Mouse (Mus musculus) retina, embryonic 14.5 days (tissue): ENCODE measurements at regions not wholly inside any gene's neighbourhood (a gene's known extent, or its start where the extent isn't known, plus 50 kb on each side); places are given as distances from the start of the nearest gene placed in this dataset.
"Not testable (repeated sequence)": the region's sequence is repeated elsewhere in the genome, so short reads cannot be mapped to it uniquely, and the experiment has no call there.

Source experiments
- DNase-seq: peaks from one replicate; pipeline ENCODE4 v3.0.0-alpha.2; 2015; ENCODE audit warnings: low spot score

- no peak for DNase-seq
Observed at GRCm38 (mm10) chr12:93812963-93813733, 1878.9 kb upstream of the Flrt2 start.

GRCm38 (mm10) chr12:93850944-93851520 lies 1841.0 kb upstream of the Flrt2 start:
- no peak for DNase-seq

GRCm38 (mm10) chr12:93851660-93852059 lies 1840.4 kb upstream of the Flrt2 start:
- no peak for DNase-seq

- peak; percentile 59 for DNase-seq
Observed at GRCm38 (mm10) chr12:93885946-93886345, 1806.1 kb upstream of the Flrt2 start.

GRCm38 (mm10) chr12:93890109-93890508 lies 1801.9 kb upstream of the Flrt2 start:
- no peak for DNase-seq

GRCm38 (mm10) chr12:93928541-93929238 lies 1763.3 kb upstream of the Flrt2 start:
- DNase-seq = not testable (repeated sequence)

GRCm38 (mm10) chr12:93929239-93929563 lies 1762.8 kb upstream of the Flrt2 start:
- DNase-seq = not testable (repeated sequence)

GRCm38 (mm10) chr12:93930242-93930641 lies 1761.8 kb upstream of the Flrt2 start:
- not testable (repeated sequence) for DNase-seq

GRCm38 (mm10) chr12:93960869-93961268 lies 1731.2 kb upstream of the Flrt2 start:
- no peak for DNase-seq

GRCm38 (mm10) chr12:93981307-93981706 lies 1710.7 kb upstream of the Flrt2 start:
- no peak for DNase-seq

GRCm38 (mm10) chr12:93991531-93991930 lies 1700.5 kb upstream of the Flrt2 start:
- no peak for DNase-seq

- DNase-seq = no peak
Observed at GRCm38 (mm10) chr12:93993875-93994274, 1698.2 kb upstream of the Flrt2 start.

GRCm38 (mm10) chr12:94015946-94016345 lies 1676.1 kb upstream of the Flrt2 start:
- no peak for DNase-seq

- peak; percentile 23 for DNase-seq
Observed at GRCm38 (mm10) chr12:94031364-94031763, 1660.7 kb upstream of the Flrt2 start.

GRCm38 (mm10) chr12:94047972-94048371 lies 1644.1 kb upstream of the Flrt2 start:
- DNase-seq = no peak

- no peak for DNase-seq
Observed at GRCm38 (mm10) chr12:94057767-94058166, 1634.3 kb upstream of the Flrt2 start.

GRCm38 (mm10) chr12:94059641-94060040 lies 1632.4 kb upstream of the Flrt2 start:
- peak; percentile 16 for DNase-seq

- peak; percentile 36 for DNase-seq
Observed at GRCm38 (mm10) chr12:94060336-94060735, 1631.7 kb upstream of the Flrt2 start.

- DNase-seq = peak; percentile 55
Observed at GRCm38 (mm10) chr12:94066444-94067152, 1625.4 kb upstream of the Flrt2 start.

GRCm38 (mm10) chr12:94070940-94071505 lies 1621.0 kb upstream of the Flrt2 start:
- DNase-seq = no peak

GRCm38 (mm10) chr12:94105582-94106162 lies 1586.4 kb upstream of the Flrt2 start:
- DNase-seq = no peak

- DNase-seq = no peak
Observed at GRCm38 (mm10) chr12:94150143-94150542, 1541.9 kb upstream of the Flrt2 start.
